ENCODE assay signal across 8 mouse cellular contexts in the genomic region with DNA sequence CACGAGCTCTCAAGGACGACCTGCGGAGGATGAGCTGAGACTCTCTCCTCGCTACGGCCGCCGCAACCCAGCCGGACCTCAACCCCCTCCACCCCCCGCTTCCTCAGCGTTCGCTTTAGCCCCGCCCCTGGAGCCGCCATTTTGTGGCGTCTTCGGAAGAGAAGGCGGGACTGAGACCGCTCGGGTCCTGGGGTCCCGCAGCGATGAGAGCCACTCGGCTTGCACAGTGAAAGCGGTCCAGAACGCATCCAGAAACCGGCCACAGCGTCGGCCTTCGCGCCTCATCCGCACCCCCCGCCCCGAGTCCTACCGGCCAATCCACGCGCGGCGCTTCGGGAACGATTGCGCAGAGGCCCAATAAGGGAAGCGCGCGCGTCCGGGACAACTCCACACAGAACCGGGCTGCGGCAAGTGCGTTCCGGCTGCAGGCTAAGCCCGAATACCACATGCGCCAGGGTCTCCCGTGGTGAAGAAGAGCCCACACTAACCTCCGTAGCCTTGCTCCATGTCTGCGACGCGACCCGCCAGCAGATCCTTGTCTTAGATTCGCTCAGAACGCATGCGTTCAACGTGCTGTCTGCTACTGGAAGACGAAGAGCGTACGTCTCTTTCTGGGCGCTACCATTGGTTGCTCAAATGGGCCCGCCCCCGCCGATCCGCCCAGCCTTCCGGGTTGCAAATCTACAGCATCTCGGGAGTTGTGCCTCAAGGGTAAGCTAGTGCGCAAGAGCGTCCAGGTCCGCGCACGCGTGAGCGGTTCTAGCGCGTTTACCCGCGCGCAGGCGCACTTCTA. TPM values are rescaled to one million over a fixed set of nuclear protein-coding genes. Genes with fewer than 3 reads are reported as not detected.
A peak's percentile ranks its signal among the peaks of the same experiment; 100 is the strongest.
DNase-seq lines count a peak whose midpoint lies in the region; ATAC-seq and TF ChIP-seq lines count a peak whose summit lies in the region.

A gene (minus strand): TSS at position 642 of the 793 bp plus-strand sequence.

- H3K9me3 ChIP-seq in kidney, embryonic 14.5 days (ENCODE audit: control insufficient read depth, low read length) = no peaks in the 10 kb centered on the region
- H3K9me3 ChIP-seq in limb, embryonic 15.5 days = no peaks in the 10 kb centered on the region

- peak; percentile 98 for ATAC-seq in kidney, embryonic 14.5 days (ENCODE audit: low FRiP score, low TSS enrichment)
- ATAC-seq in limb, embryonic 15.5 days (ENCODE audit: insufficient number of reproducible peaks, low FRiP score, low TSS enrichment, low read depth) = peak; percentile 99

- peak within 1 kb of the TSS; percentile 87 for H3K9ac ChIP-seq in kidney, embryonic 14.5 days (ENCODE audit: low read depth, low read length)
- H3K9ac ChIP-seq in limb, embryonic 15.5 days = peak within 1 kb of the TSS; percentile 82

- no peak for TF ChIP-seq CTCF in bone marrow macrophage, adult 2 months (IDR thresholded peaks at IDR 0.05; ENCODE audit: low read depth, low read length)
- no peak for TF ChIP-seq CTCF in embryonic fibroblast, embryonic 13.5 days (IDR thresholded peaks at IDR 0.05; ENCODE audit: borderline replicate concordance, insufficient read depth, low read length)

- H3K36me3 ChIP-seq in kidney, embryonic 14.5 days (ENCODE audit: control insufficient read depth, insufficient read depth, low read length) = peaks cover 37% of the 10 kb centered on the region
- peaks cover 46% of the 10 kb centered on the region for H3K36me3 ChIP-seq in limb, embryonic 15.5 days

- peaks cover 8% of the 10 kb centered on the region for H3K4me1 ChIP-seq in bone marrow macrophage, adult 2 months (ENCODE audit: control insufficient read depth, insufficient read depth, low read length)
- peaks cover 3% of the 10 kb centered on the region for H3K4me1 ChIP-seq in embryonic fibroblast, embryonic 13.5 days (ENCODE audit: control insufficient read depth, insufficient read depth, low read length)
- peaks cover 16% of the 10 kb centered on the region for H3K4me1 ChIP-seq in kidney, embryonic 14.5 days (ENCODE audit: control insufficient read depth, insufficient read depth, low read length)
- peaks cover 26% of the 10 kb centered on the region for H3K4me1 ChIP-seq in limb, embryonic 15.5 days

- under 1% methylated on average over 81 of the region's 83 CpGs for WGBS in kidney, embryonic 14.5 days
- under 1% methylated on average over 83 of the region's 83 CpGs for WGBS in limb, embryonic 15.5 days

- H3K4me3 ChIP-seq in bone marrow macrophage, adult 2 months (ENCODE audit: insufficient read depth, low read length) = peak within 1 kb of the TSS; percentile 80
- peak within 1 kb of the TSS; percentile 76 for H3K4me3 ChIP-seq in embryonic fibroblast, embryonic 13.5 days (ENCODE audit: insufficient read depth, low read length)
- peak within 1 kb of the TSS; percentile 84 for H3K4me3 ChIP-seq in kidney, embryonic 14.5 days (ENCODE audit: low read length)
- peak within 1 kb of the TSS; percentile 94 for H3K4me3 ChIP-seq in limb, embryonic 15.5 days

- DNase-seq in A20 (ENCODE audit: low read depth, low spot score) = peak; percentile 99
- peak; percentile 99 for DNase-seq in heart, adult 9 months (ENCODE audit: low spot score in 2 of 2)
- DNase-seq in monocyte, adult 2 months (ENCODE audit: low read depth in 1 of 2, low spot score in 2 of 2) = peak; percentile 92 to 94
- peak; percentile 99 for DNase-seq in spleen, postnatal 36 days (ENCODE audit: low spot score in 2 of 2)

- no peak for TF ChIP-seq POLR2A in bone marrow macrophage, adult 2 months (IDR thresholded peaks at IDR 0.05; ENCODE audit: borderline replicate concordance, low read depth, low read length)
- TF ChIP-seq POLR2A in embryonic fibroblast, embryonic 13.5 days (IDR thresholded peaks at IDR 0.05; ENCODE audit: low read depth, low read length) = peak; percentile 92

- H3K4me2 ChIP-seq in kidney, embryonic 14.5 days (replicated peaks; ENCODE audit: low read depth, low read length) = peak within 1 kb of the TSS; percentile 89
- peak within 1 kb of the TSS; percentile 76 for H3K4me2 ChIP-seq in limb, embryonic 15.5 days

- H3K27me3 ChIP-seq in kidney, embryonic 14.5 days (ENCODE audit: control insufficient read depth, insufficient read depth, low read length) = no peaks in the 10 kb centered on the region
- no peaks in the 10 kb centered on the region for H3K27me3 ChIP-seq in limb, embryonic 15.5 days

- H3K27ac ChIP-seq in bone marrow macrophage, adult 2 months (ENCODE audit: insufficient read depth, low read depth, low read length) = peak within 1 kb of the TSS; percentile 80
- peak within 1 kb of the TSS; percentile 81 for H3K27ac ChIP-seq in embryonic fibroblast, embryonic 13.5 days (ENCODE audit: insufficient read depth, low read length)
- peak within 1 kb of the TSS; percentile 97 for H3K27ac ChIP-seq in kidney, embryonic 14.5 days (ENCODE audit: low read depth, low read length)
- H3K27ac ChIP-seq in limb, embryonic 15.5 days = peak within 1 kb of the TSS; percentile 97

RNA-seq across cellular contexts. Expression of the gene that starts here (rescaled TPM):
- polyA plus RNA-seq in bone marrow macrophage, adult 2 months (2012; ENCODE audit: insufficient read depth, insufficient read length, missing spikeins) = 77.4 and 90.0 TPM in 2 replicates
- 53.2 and 61.9 TPM in 2 replicates for polyA plus RNA-seq in embryonic fibroblast, embryonic 13.5 days (2011; ENCODE audit: insufficient read length, low read depth, missing spikeins)
- 60.6 and 62.7 TPM in 2 replicates for polyA plus RNA-seq in kidney, embryonic 14.5 days (2014; fragmentation: Nextera tagmentation; extraction: Ambion mirVana)
- 93.1 and 94.6 TPM in 2 replicates for polyA plus RNA-seq in limb, embryonic 15.5 days (2015; fragmentation: Nextera tagmentation; extraction: Ambion mirVana)

Comparison
In these comparisons a context has a peak if more than half of its experiments do, and no peak if none do; other contexts are left out.
1. Peak in every context shown above with its lines: DNase-seq, ATAC-seq, H3K4me3 ChIP-seq and H3K27ac ChIP-seq.